Mouse (Mus musculus) intestine, embryonic 14.5 days (tissue): ENCODE data around the gene Amph. TPM values are rescaled to one million over a fixed set of nuclear protein-coding genes. Genes with fewer than 3 reads are reported as not detected.

ENCODE experiments used
- ATAC-seq: fragments of 200-750 bp; cut with Nextera tagmentation; replicated peaks from 2 replicates; pipeline ENCODE4 v1.8.0; 2017; ENCODE audit warnings: low read depth, moderate number of reproducible peaks, moderate TSS enrichment, moderate library complexity; ENCODE audit not compliant: low FRiP score, low TSS enrichment
- DNase-seq: peaks from one replicate; pipeline ENCODE4 v3.0.0-alpha.2; 2018; ENCODE audit warnings: low spot score
- H3K27ac ChIP-seq: fragments of 300-500 bp; sonication (generic); 2 replicates; pipeline ENCODE4 v1.5.1; 2014; ENCODE audit warnings: low read depth, mild to moderate bottlenecking, control low read depth
- H3K27me3 ChIP-seq: fragments of 300-500 bp; sonication (generic); replicated peaks from 2 replicates; pipeline ENCODE4 v1.6.1; 2014; ENCODE audit warnings: low read length, control low read depth; ENCODE audit not compliant: control insufficient read depth, insufficient read depth
- H3K36me3 ChIP-seq: fragments of 300-500 bp; sonication (generic); 2 replicates; pipeline ENCODE4 v1.6.1; 2014; ENCODE audit warnings: low read length, control low read depth; ENCODE audit not compliant: control insufficient read depth, insufficient read depth
- H3K4me1 ChIP-seq: fragments of 300-500 bp; sonication (generic); replicated peaks from 2 replicates; pipeline ENCODE4 v1.6.1; 2014; ENCODE audit warnings: low read length, control low read depth, mixed read lengths; ENCODE audit not compliant: control insufficient read depth, insufficient read depth
- H3K4me2 ChIP-seq: fragments of 300-500 bp; sonication (generic); 2 replicates; pipeline ENCODE4 v1.6.1; 2014; ENCODE audit warnings: low read length
- H3K4me3 ChIP-seq: fragments of 300-500 bp; sonication (generic); 2 replicates; pipeline ENCODE4 v1.5.1; 2014; ENCODE audit warnings: low read depth, low read length, control low read depth, mixed read lengths
- H3K9ac ChIP-seq: fragments of 300-500 bp; sonication (generic); 2 replicates; pipeline ENCODE4 v1.6.1; 2014; ENCODE audit warnings: mild to moderate bottlenecking, low read length
- H3K9me3 ChIP-seq: fragments of 300-500 bp; sonication (generic); 2 replicates; pipeline ENCODE4 v1.6.1; 2016; ENCODE audit warnings: low read length, control low read depth; ENCODE audit not compliant: control insufficient read depth
- WGBS: fragments of 180-500 bp; shearing (Covaris S2); extraction: QIAGEN DNeasy Blood & Tissue Kit; methylation state at CpG from one replicate; pipeline ENCODE4 v1.1.7; 2014; 5-methylcytosine and 5-hydroxymethylcytosine counted together
- polyA plus RNA-seq: library from polyadenylated mRNA; unstranded; fragments of >200 nt; fragmentation: Nextera tagmentation; extraction: Ambion mirVana; gene quantifications from 2 replicates; pipeline ENCODE4 v1.2.1, GENCODE M21; 2014

Gene Amph
- polyA plus RNA-seq, 1 experiment from 2014 or later = 3.3 TPM

GRCm38 (mm10) chr13:19160616-19161015 lies 212.6 kb downstream of the Amph start:
- Histone ChIP-seq H3K27me3 (no peaks in the 10 kb centered on the region), H3K4me1 (no peaks in the 10 kb centered on the region), H3K4me2 (no peak overlapping the region), H3K27ac (no peak overlapping the region), H3K9me3 (no peaks in the 10 kb centered on the region), H3K36me3 (no peaks in the 10 kb centered on the region), H3K4me3 (no peak overlapping the region), H3K9ac (no peak overlapping the region)
- WGBS = 68% methylated on average over 7 of the region's 7 CpGs
- DNase-seq (no peak), ATAC-seq (no peak)

- Histone ChIP-seq H3K36me3 (no peaks in the 10 kb centered on the region), H3K9ac (no peak overlapping the region), H3K4me3 (no peak overlapping the region), H3K27ac (no peak overlapping the region), H3K4me2 (no peak overlapping the region), H3K4me1 (no peaks in the 10 kb centered on the region), H3K27me3 (no peaks in the 10 kb centered on the region), H3K9me3 (no peaks in the 10 kb centered on the region)
- ATAC-seq (no peak), DNase-seq (no peak)
- WGBS = 50% methylated on average over 7 of the region's 7 CpGs
Measured at GRCm38 (mm10) chr13:19161111-19161510, 213.1 kb downstream of the Amph start.

GRCm38 (mm10) chr13:19162120-19162519 lies 214.1 kb downstream of the Amph start:
- Histone ChIP-seq H3K9ac (no peak overlapping the region), H3K4me3 (no peak overlapping the region), H3K4me2 (no peak overlapping the region), H3K36me3 (no peaks in the 10 kb centered on the region), H3K27ac (no peak overlapping the region), H3K4me1 (no peaks in the 10 kb centered on the region), H3K27me3 (no peaks in the 10 kb centered on the region), H3K9me3 (no peaks in the 10 kb centered on the region)
- WGBS = 70% methylated on average over 6 of the region's 6 CpGs
- DNase-seq (no peak), ATAC-seq (no peak)

- 78% methylated on average over 1 of the region's 1 CpGs for WGBS
- Histone ChIP-seq H3K4me2 (no peak overlapping the region), H3K4me3 (no peak overlapping the region), H3K27ac (no peak overlapping the region), H3K27me3 (no peaks in the 10 kb centered on the region), H3K36me3 (no peaks in the 10 kb centered on the region), H3K4me1 (no peaks in the 10 kb centered on the region), H3K9me3 (no peaks in the 10 kb centered on the region), H3K9ac (no peak overlapping the region)
- ATAC-seq (peak; percentile 72), DNase-seq (peak; percentile 56)
Measured at GRCm38 (mm10) chr13:19177662-19178259, 229.8 kb downstream of the Amph start.

- no peak overlapping the region for H3K27ac ChIP-seq
- no peak overlapping the region for H3K4me3 ChIP-seq
- H3K36me3 ChIP-seq = no peaks in the 10 kb centered on the region
- H3K4me1 ChIP-seq = no peaks in the 10 kb centered on the region
- H3K9ac ChIP-seq = no peak overlapping the region
- H3K27me3 ChIP-seq = no peaks in the 10 kb centered on the region
- WGBS = 81% methylated on average over 5 of the region's 5 CpGs
- ATAC-seq = no peak
- no peaks in the 10 kb centered on the region for H3K9me3 ChIP-seq
- no peak overlapping the region for H3K4me2 ChIP-seq
- DNase-seq = no peak
Measured at GRCm38 (mm10) chr13:19178351-19178750, 230.3 kb downstream of the Amph start.

GRCm38 (mm10) chr13:19182259-19182658 lies 234.3 kb downstream of the Amph start:
- Histone ChIP-seq H3K4me2 (no peak overlapping the region), H3K9me3 (no peaks in the 10 kb centered on the region), H3K4me1 (no peaks in the 10 kb centered on the region), H3K36me3 (no peaks in the 10 kb centered on the region), H3K9ac (no peak overlapping the region), H3K27me3 (no peaks in the 10 kb centered on the region), H3K4me3 (no peak overlapping the region), H3K27ac (no peak overlapping the region)
- ATAC-seq = no peak
- WGBS = 58% methylated on average over 8 of the region's 8 CpGs
- no peak for DNase-seq

GRCm38 (mm10) chr13:19190052-19190451 lies 242.0 kb downstream of the Amph start:
- WGBS = 40% methylated on average over 6 of the region's 6 CpGs
- no peak for ATAC-seq
- H3K9me3 ChIP-seq = no peaks in the 10 kb centered on the region
- H3K27ac ChIP-seq = no peak overlapping the region
- no peaks in the 10 kb centered on the region for H3K4me1 ChIP-seq
- no peaks in the 10 kb centered on the region for H3K36me3 ChIP-seq
- no peak overlapping the region for H3K4me2 ChIP-seq
- no peak for DNase-seq
- H3K4me3 ChIP-seq = no peak overlapping the region
- H3K9ac ChIP-seq = no peak overlapping the region
- no peaks in the 10 kb centered on the region for H3K27me3 ChIP-seq

- Histone ChIP-seq H3K27ac (no peak overlapping the region), H3K4me1 (no peaks in the 10 kb centered on the region), H3K27me3 (no peaks in the 10 kb centered on the region), H3K4me3 (no peak overlapping the region), H3K4me2 (no peak overlapping the region), H3K36me3 (no peaks in the 10 kb centered on the region), H3K9me3 (no peaks in the 10 kb centered on the region), H3K9ac (no peak overlapping the region)
- ATAC-seq (no peak), DNase-seq (no peak)
- WGBS = 89% methylated on average over 4 of the region's 4 CpGs
Measured at GRCm38 (mm10) chr13:19194803-19195202, 246.8 kb downstream of the Amph start.

GRCm38 (mm10) chr13:19195456-19195855 lies 247.5 kb downstream of the Amph start:
- no peak overlapping the region for H3K27ac ChIP-seq
- no peaks in the 10 kb centered on the region for H3K27me3 ChIP-seq
- no peak for ATAC-seq
- WGBS = 39% methylated on average over 1 of the region's 1 CpGs
- H3K4me2 ChIP-seq = no peak overlapping the region
- H3K4me3 ChIP-seq = no peak overlapping the region
- H3K9ac ChIP-seq = no peak overlapping the region
- H3K9me3 ChIP-seq = no peaks in the 10 kb centered on the region
- no peak for DNase-seq
- H3K36me3 ChIP-seq = no peaks in the 10 kb centered on the region
- no peaks in the 10 kb centered on the region for H3K4me1 ChIP-seq
